Mouse (Mus musculus) limb, embryonic 12.5 days (tissue): ENCODE results near the gene Spsb4. TPM values are rescaled to one million over a fixed set of nuclear protein-coding genes. Genes with fewer than 3 reads are reported as not detected.

ENCODE experiments used
- ATAC-seq: fragments of 200-750 bp; cut with Nextera tagmentation; 2 replicates; pipeline ENCODE4 v1.8.0; 2017; ENCODE audit warnings: low read depth, moderate TSS enrichment; ENCODE audit not compliant: insufficient number of reproducible peaks, insufficient read depth, low FRiP score, low TSS enrichment
- H3K27ac ChIP-seq: fragments of 300-500 bp; sonication (generic); 2 replicates; pipeline ENCODE4 v1.5.1; 2016; ENCODE audit warnings: mild to moderate bottlenecking, moderate library complexity
- H3K27me3 ChIP-seq: fragments of 300-500 bp; sonication (generic); 2 replicates; pipeline ENCODE4 v1.6.1; 2016; ENCODE audit warnings: mild to moderate bottlenecking, moderate library complexity
- H3K36me3 ChIP-seq: fragments of 300-500 bp; sonication (generic); 2 replicates; pipeline ENCODE4 v1.6.1; 2016; ENCODE audit warnings: mild to moderate bottlenecking, moderate library complexity
- H3K4me1 ChIP-seq: fragments of 300-500 bp; sonication (generic); replicated peaks from 2 replicates; pipeline ENCODE4 v1.6.1; 2016
- H3K4me2 ChIP-seq: fragments of 300-500 bp; sonication (generic); 2 replicates; pipeline ENCODE4 v1.6.1; 2016; ENCODE audit warnings: mild to moderate bottlenecking, moderate library complexity
- H3K4me3 ChIP-seq: fragments of 300-500 bp; sonication (generic); replicated peaks from 2 replicates; pipeline ENCODE4 v1.5.1; 2016; ENCODE audit warnings: mild to moderate bottlenecking
- H3K9ac ChIP-seq: fragments of 300-500 bp; sonication (generic); replicated peaks from 2 replicates; pipeline ENCODE4 v1.6.1; 2016; ENCODE audit warnings: mild to moderate bottlenecking, moderate library complexity
- H3K9me3 ChIP-seq: fragments of 300-500 bp; sonication (generic); 2 replicates; pipeline ENCODE4 v1.6.1; 2016; ENCODE audit warnings: mild to moderate bottlenecking, moderate library complexity
- WGBS: fragments of 180-500 bp; shearing (Covaris S2); methylation state at CpG from one replicate; pipeline ENCODE4 v1.1.7; 2016; 5-methylcytosine and 5-hydroxymethylcytosine counted together
- polyA plus RNA-seq: library from polyadenylated mRNA; unstranded; fragments of >200 nt; fragmentation: Nextera tagmentation; extraction: Ambion mirVana; gene quantifications from 2 replicates; pipeline ENCODE4 v1.2.1, GENCODE M21; 2016

Spsb4 gene
- polyA plus RNA-seq, 1 experiment from 2014 or later: 60.8 TPM

DNA sequence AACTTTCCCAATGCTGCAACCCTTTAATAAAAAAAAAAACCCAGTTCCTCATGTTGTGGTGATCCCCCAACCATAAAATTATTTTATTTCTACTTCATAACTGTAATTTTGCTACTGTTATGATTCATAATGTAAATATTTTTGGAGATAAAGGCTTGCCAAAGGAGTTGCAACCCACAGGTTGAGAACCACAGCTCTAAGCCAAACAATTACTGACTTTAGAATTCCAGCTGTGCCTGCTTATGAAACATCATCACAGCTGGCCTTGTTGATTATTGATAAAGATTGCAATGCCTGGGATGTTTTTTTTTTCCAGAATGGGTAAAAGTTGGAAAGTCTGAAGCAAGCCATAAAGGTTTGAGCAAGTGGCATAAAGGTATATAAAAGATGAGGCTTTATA, 119.6 kb downstream of the Spsb4 start:
- ATAC-seq: no peak
- no peaks in the 10 kb centered on the region for H3K36me3 ChIP-seq
- no peaks in the 10 kb centered on the region for H3K4me1 ChIP-seq
- H3K27me3 ChIP-seq: no peaks in the 10 kb centered on the region
- no peak overlapping the region for H3K4me3 ChIP-seq
- 0 out of 2 replicates have a peak, but pooled peaks cover 3% of the 10 kb centered on the region for H3K9me3 ChIP-seq
- no peak overlapping the region for H3K27ac ChIP-seq
- H3K4me2 ChIP-seq: no peak overlapping the region
- no peak overlapping the region for H3K9ac ChIP-seq

DNA sequence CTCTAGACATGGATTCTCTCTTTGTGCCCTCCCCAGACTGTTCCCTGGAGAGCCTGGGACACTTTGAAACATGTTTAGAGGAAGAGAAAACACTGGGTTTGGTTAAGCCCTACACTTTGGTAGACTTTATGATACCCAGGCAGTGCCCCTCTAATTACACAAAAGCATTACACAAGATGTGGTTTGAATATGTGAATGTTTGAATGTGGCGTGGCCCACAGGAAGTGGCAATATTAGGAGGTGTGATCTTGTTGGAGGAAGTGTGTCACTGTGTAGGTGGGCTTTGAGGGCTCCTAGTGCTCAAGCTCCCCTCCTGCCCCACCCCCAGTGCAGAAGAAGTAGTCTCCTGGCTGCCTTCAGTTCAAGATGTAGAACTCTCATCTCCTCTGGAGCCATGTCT, 122.0 kb downstream of the Spsb4 start:
- Histone ChIP-seq H3K4me2 (no peak overlapping the region), H3K4me3 (no peak overlapping the region), H3K27me3 (no peaks in the 10 kb centered on the region), H3K27ac (no peak overlapping the region), H3K9me3 (0 out of 2 replicates have a peak, but pooled peaks cover 3% of the 10 kb centered on the region), H3K4me1 (peaks cover 7% of the 10 kb centered on the region), H3K36me3 (no peaks in the 10 kb centered on the region), H3K9ac (no peak overlapping the region)
- ATAC-seq: no peak
- WGBS: 76% methylated on average over 1 of the region's 1 CpGs

DNA sequence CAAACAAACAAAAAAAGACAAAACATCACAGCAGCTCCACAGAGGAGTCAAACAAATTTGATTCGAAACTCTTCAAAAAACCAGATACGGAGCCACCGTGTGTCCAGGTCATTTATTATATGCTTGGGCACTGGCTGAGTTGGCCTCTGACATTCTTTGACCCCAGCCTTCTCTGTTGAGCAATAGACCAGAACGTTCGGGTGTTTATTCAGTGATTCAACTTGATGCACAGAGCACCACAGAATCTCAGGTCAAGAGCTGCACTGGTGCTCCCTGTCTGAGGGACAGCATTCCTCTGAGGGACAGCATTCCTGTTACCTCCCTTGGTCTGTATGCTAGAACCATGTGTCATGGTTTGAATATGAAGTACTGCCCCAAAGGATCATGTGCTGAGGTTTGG, 125.1 kb downstream of the Spsb4 start:
- WGBS: 77% methylated on average over 5 of the region's 5 CpGs
- Histone ChIP-seq H3K27me3 (peaks cover 2% of the 10 kb centered on the region; the same call in 1 of the 2 replicates), H3K27ac (no peak overlapping the region), H3K36me3 (no peaks in the 10 kb centered on the region), H3K4me1 (peaks cover 21% of the 10 kb centered on the region), H3K4me2 (no peak overlapping the region), H3K4me3 (no peak overlapping the region), H3K9me3 (0 out of 2 replicates have a peak, but pooled peaks cover 3% of the 10 kb centered on the region), H3K9ac (no peak overlapping the region)
- no peak for ATAC-seq

Other genes with a start within 250 kb of the Spsb4 start
- gene Pxylp1, start 126.2 kb downstream of the Spsb4 start, polyA plus RNA-seq: 21.4 and 22.8 TPM in 2 replicates
- gene Slc25a36, start 92.3 kb upstream of the Spsb4 start, polyA plus RNA-seq: 92.6 and 97.8 TPM in 2 replicates